Mouse (Mus musculus) heart, adult 11 months (tissue): Measurements from ENCODE around the gene Clpb.
A peak's percentile ranks its signal among the peaks of the same experiment; 100 is the strongest.
"Not testable (repeated sequence)": the region's sequence is repeated elsewhere in the genome, so short reads cannot be mapped to it uniquely, and the experiment has no call there.

Experiments used
- DNase-seq: peaks from one replicate; pipeline ENCODE4 v3.0.0; 2022

Gene Clpb

DNA sequence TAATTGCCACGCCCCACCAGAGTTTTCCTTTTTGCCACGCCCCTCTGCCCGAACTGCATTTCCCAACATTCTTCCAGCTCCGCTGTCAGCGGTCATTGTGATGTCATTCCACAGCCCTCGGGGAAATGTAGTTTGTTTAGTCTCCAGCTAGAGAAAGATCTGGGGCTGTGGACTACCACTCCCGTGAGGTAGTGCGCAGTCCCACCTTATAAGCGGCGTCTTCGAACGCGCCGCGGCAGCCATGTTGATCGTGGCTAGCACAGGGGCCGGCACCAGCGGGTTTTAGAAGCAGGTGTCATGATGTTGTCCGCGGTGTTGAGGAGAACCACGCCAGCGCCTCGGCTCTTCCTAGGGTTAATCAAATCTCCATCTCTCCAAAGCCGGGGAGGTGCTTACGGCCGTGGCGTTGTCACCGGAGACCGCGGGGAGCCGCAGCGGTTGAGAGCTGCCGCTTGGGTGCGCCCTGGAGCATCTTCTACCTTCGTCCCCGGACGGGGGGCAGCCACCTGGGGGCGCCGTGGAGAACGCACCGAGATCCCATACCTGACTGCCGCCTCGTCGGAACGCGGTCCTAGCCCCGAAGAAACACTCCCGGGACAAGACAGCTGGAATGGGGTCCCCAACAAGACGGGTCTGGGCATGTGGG is at the start of gene Clpb:
Gene Clpb, plus strand, starts transcription at position 120 of the 646 bp plus-strand sequence.
- DNase-seq, result peak; percentile 100

DNA sequence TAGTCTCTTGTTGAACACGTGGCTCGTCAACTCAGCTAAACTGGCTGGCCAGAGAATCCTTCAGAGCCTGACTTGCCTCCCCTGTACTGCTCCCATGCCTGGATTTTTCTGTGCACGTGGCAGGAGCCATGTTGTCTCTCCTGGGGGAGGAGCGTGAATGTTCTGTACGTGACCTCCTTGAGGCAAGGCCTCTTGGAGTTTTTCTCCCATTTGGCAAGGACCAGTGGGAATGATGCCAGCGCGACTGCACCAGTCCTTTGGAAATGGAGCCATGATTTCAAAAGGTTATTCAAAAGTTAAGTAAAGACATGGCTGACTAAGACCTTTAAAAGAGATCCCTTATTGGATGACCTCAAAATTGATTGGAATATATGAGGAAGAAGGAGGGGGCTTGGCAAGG is 48.0 kb upstream of the Clpb start:
- DNase-seq, result peak; percentile 84

DNA sequence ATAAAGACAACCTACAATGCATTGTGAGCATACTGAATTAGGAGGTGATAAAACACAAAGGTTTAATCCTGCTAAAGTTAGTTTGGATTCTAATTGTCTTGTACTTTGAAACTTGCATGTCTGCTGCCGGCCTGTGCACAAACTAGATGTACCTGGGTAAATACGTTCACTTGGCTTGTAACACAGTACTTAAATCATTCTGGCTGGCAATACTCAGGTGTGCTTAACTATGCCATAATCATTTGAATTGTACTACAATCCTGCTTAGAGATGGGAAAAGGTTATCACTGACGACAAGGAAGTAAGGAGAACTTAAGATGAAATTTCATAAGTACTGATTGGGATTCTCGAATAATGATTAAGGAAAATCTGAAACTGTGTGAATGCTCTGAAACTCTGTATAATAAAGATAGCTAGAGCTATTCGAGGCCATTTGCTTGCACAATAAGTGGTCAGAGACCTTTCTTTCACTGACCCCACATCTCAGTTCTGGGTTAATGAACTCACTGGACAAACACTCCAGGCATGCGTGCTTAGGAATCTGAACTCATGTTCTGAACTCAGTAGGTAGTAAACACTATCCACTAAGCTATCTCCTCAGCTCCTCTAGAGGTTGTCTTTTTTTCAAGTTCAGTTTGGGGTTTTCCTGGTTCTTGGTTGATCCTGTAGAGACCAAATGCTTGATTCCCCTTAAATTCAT is 47.1 kb upstream of the Clpb start:
- peak; percentile 30 for DNase-seq

DNA sequence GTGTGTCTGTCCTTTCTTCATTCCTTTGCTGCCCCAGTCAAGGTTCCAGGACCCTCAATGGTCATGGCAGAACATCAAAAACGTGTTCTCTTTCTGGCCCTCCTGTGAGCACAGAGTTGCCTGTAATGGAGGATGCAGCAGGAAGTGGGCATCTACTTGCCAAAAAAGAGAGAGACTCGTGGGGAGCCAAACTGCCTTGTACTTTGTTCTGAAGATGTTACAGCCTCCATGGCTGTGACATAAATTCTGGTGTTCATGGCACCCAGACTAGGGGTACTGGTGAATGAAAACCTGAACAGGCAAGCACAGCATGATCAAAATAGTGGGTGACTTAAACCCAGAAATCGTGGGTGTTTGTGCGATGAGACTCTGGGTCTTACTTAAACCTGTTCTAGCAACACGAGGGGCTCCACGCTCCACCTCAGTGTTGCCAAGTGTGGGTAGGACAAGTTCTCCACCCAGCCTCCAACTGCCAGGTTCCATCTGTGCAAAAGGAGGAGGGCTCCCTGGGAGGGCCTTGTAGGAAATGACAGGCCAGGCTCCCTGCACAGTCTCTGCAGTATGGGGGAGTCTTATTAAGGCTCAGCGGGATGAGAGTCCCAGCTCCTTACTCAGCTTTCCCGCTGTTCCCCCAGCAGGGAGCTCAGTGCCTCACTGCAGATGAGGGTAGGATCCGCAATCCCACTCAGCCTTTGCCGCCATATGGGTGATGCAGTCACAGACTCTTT is 45.8 kb upstream of the Clpb start:
- DNase-seq, result peak; percentile 74

DNA sequence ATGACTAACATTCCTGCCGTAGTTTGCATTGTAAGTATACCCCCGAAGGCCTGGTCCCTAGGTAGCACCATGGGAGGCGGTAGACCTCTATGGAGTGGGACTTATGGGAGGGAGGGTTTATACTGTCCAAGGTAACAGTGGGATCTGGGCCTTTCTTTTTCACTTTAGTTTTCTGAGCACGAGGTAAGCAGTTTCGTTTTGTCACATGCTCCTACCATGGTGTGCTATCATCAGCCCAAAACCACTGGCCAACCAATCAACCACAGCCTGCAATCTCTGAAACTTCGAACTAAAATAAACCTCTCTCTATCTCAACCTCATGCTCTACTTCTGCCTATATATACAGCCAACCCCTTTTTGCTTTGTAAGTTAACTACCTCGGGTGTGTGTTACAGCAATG is 45.2 kb upstream of the Clpb start:
- DNase-seq, result peak; percentile 23

DNA sequence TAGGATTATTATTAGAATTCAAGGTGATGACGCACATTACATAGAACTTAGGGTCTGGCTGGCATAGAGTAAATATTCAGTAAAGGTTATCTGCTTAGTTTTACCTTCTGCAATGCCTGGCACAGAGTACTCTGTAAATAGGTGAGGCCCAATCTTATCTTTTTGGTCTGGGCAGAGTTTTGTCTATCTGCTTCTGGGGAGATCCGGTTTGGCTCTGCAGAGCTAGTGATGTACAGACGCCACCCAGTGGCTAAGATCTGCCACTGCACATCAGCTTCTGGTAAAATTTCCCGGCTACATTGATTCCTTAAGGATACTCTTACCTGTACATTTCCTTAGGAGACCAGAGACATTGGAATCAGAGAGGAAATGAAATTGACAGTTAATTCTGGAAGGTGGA is 43.1 kb upstream of the Clpb start:
- peak; percentile 84 for DNase-seq

DNA sequence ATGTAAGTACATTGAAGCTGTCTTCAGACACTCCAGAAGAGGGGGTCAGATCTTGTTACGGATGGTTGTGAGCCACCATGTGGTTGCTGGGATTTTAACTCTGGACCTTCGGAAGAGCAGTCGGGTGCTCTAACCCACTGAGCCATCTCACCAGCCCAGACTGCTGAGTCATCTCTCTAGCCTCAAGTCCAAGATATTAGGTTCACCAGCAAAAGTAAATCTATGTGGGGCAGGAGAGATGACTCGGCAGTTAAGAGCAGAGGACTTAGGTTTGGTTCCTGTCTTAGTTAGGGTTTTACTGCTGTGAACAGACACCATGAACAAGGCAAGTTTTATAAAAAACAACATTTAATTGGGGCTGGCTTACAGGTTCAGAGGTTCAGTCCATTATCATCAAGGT is 41.6 kb upstream of the Clpb start:
- not testable (repeated sequence) for DNase-seq

DNA sequence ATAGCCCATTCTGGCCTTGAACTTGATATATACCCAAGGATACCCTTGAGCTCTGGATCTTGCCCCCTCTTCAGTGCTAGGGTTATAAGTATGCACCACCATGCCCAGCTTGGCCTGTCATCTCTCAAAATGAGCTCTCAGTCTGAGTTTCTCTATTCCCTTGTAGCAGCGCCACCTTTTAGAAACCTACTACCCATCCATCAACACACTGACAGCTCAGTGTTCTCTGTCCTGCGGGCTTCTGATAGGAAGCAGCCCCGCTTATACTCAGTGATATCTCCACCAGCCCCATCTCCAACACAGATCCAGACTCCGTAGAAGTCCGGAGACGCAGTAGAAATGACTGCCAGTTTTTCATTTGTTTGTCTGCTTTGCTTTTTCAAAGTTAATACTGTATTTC is 39.1 kb upstream of the Clpb start:
- peak; percentile 66 for DNase-seq

DNA sequence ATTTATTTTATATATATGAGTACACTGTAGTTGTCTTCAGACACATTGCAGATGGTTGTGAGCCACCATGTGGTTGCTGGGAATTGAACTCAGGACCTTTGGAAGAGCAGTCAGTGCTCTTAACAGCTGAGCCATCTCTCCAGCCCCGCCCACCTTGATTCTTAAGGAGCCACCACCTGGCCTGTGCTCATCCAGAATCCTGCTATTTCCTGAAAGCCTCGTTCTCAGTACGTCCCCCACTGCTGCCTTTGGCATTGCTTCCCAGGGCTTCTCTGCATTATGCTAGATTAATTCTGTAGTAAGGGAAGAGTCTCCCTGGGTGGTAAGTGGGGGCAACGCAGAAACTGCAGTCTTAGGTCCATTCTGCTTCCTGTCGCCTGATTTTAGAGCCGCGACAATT is 36.3 kb upstream of the Clpb start:
- DNase-seq, result peak; percentile 84

DNA sequence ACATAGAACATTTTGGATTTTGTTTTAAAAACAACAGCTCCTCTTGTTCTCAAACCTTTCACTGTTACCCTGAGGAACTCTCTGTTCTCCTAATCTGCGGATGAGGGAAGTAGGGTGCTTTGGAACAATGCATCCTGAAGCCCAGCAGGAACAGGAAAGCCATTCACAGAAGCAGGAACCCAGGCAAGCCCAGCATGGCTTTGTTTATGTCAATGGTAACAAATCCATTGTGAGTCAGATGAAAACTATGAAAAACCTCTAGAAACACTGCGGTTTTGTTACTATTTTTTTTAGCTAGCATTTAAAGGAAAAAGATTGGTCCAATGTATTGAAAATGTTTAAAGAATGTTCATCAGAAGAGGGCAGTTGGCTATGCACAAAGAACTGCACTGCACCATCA is 35.0 kb upstream of the Clpb start:
- peak; percentile 36 for DNase-seq

DNA sequence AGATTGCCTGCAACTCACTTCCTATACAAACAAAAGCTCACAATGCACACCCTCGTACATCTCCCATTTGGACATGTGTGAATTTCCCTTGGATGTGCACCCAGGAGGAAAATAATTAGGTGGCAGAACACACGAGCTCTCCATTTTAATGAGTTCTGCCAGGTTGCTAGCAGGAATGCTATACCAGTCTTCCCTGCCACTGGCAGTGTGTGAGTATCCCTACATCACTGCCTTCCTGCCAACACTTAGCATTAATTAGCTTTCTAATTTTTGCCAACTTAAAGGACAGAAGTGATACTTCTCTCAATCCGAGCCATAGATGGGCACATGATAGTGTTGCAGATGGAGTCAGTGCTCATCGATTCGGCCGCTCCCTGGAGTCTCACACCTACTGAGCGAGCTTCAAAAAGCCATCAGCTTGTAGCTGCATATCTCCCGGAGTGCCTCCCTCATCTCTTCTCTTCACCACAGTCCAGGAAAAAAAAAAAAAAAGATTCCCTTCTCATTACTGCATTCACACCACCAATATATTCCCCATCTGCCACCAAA is 29.7 kb upstream of the Clpb start:
- DNase-seq, result peak; percentile 61

DNA sequence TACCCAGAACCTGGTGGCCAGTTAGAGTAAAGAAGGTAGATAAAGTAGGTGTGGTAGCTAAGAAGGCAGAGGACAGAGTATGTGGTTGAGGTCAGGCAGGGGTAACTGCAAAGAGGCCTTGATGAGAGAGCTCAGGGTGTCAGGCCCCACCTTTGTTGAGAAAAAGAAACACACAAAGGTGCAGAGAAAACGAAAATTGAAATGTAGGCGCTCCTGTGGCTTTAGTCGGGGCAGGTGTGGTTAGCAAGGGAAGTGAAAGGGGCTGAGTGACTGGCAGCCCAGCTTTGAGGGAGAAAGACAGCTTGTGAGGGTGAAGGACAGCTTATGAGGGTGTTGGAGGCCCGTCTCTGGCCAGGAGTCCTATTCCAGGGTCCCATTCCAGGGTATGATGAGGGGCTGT is 28.9 kb upstream of the Clpb start:
- DNase-seq, result peak; percentile 76

DNA sequence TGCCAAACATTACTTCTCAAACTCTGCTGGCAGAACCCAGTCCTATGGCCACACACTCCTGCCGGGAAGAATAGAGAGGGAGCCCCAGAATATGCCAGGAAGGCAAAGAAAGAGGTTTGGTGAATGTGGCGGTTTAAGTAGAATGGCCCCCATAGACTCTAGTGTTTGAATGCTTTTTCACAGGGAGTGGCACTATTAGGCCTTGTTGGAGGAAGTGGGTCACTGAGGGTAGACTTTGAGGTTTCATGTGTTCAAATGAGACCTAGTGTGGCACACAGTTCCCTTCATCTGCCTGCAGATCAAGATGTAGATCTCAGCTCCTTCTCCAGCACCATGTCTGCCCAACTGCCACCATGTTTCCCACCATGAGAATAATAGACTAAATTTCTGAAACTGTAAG is 27.4 kb upstream of the Clpb start:
- DNase-seq, result peak; percentile 75

DNA sequence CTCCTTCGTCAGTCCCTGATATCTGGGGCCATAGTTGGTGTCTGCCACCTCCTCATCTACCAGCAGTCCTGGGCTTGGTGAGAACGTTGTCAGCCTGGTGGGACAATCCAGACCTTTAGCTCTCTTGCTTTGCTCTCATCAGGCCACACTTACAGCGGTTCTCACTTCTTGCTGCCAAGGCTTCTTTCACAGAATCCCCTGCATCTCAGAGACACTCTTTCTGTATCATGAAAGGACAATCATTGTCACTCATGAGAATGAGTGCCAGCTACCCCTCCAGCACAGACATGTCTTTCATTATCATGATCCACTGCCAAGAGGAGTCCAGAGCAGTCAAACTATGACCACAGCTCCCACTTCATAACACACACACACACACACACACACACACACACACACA is 19.6 kb upstream of the Clpb start:
- DNase-seq, result peak; percentile 35

DNA sequence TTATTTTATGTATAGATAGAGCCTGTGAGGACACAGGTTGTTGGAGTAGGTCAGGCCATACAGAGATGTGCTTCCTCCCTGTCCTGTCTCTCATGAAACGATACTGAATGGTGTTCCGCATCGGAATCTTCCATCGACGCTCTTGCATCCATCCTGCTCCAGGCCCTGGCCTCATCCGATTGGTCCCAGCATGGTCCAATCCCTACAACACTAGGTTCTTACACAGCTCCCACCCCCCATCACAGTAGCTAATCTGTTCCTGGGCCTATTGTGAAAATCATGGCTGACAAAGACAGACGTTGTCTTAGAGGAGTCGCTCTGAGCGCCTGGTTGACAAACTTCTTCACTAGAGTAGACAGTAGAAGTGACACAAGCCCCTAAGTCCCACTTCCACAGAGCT is 13.7 kb upstream of the Clpb start:
- no peak for DNase-seq

DNA sequence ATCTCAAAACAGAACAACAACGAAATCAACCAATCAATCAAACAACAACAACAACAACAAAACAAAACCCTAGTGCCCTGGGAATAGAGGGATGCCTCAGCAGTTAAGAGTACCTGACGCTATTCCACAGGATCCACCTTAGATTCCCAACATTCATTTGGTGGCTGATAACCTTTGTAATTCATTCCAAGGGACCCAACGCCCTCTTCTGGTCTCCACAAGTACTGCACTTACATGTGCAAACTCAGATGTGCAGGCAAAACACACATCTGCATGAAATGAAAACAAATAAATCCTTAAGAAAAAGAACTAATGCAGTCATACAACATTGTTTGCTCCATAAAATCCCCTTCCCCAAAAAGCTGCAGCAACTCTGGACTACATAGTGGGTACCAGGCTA is 12.9 kb upstream of the Clpb start:
- DNase-seq, result no peak

DNA sequence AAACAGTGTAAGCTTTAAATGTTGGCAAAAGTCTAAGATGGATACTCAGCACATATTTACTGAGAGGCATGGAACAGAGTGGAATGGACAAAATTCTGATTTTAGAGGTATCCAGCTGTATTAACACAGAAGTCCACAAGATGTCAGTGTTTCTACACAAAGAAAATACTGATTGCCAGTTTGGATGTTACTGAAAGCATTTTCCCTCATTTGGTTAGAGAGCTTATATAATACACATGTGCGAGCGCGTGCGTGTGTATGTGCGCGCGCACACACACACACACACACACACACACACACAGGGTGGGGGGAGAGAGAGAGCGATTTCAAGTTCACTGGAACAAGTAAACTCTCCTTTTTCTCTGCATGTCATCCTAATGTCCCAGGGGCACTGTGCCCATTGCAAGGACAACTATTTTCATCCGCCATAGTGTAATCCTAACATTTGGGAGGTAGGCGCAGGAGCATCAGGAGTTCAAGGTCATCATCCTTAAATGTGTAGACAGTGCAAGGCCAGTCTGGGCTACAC is 9.7 kb upstream of the Clpb start:
- DNase-seq, result no peak

DNA sequence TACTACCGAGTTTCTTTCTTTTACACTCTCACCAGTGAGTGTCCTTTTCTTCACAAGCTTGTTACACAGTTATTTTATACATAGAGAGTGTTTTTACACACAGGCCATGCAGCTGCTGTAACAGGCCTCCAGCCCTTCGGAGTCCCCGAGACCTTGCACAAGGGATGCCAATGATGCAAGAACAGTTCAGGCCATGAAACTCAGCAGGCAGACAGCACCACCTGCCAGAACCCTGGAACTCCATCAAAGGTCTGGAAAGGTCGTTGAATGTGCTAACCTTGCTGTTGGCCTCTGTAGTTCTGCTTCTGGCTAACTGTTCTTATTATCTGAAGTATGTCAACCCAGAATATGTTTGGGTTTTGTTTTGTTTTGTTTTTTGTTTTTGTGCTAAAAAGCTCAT is 8.5 kb upstream of the Clpb start:
- DNase-seq, result no peak

DNA sequence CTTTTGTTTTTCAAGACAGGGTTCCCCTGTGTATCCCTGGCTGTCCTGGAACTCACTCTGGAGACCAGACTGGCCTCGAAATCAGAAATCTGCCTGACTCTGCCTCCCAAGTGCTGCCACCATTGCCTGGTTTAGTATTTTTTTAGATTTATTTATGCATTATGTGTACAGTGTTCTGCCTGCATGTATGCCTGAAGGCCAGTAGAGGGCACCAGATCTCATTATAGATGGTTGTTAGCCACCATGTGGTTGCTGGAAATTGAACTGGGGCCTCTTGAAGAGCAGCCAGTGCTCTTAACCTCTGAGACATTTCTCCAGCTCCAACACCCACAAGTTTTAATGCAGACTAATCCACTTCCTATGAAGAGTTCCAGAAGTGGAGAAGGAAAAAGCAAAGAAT is 1.4 kb upstream of the Clpb start:
- DNase-seq, result no peak

DNA sequence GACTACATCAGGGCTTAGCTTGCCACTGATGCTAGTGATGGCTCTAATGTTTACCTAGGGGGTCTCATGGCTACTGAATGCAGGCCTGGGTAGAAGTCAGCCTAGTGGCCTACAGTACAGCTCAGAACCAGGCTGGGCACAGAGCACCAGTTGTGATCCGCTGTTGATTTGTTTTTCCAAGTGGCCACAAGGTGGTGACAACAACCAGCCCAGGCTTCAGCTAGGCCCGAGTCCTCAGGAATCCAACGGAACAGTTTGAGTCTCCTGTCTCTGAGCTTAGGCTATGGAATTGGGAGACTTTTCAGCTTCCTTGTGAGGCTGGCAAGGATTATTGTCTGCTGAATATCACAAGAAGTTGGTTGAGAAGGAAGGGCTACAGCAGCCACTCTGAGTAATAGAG is 3.1 kb downstream of the Clpb start:
- DNase-seq, result no peak

DNA sequence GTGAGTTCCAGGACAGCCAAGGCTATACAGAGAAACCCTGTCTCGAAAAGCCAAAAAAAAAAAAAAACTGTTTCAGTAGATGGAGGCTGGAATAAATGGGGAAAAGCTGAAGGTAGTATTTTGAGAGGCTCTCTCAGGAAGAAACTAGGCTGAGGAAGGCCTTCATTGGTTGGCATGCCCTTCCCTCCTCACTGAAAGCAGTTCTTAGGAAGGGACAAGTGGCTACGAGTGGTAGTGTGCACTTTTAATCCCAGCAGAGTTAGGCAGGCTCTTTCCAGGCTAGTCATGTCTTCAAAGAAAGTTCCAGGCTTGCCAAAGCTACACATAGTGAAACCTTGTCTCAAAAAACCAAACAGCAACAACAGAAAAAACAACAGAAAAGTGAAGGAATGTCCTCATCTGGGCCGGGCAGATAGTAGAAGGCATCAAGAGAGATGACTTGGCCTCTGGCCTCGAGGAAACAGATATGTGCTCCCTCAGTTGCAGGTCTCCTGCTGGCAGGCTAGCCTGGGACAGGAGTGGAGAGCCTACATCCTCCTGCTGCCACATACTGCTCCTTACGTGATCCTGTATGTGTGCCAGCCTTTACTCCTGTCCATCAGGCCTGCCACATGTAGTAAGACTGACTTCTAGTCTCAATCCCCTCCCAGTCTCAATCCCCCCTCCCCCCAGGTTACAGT is 8.3 kb downstream of the Clpb start:
- no peak for DNase-seq

DNA sequence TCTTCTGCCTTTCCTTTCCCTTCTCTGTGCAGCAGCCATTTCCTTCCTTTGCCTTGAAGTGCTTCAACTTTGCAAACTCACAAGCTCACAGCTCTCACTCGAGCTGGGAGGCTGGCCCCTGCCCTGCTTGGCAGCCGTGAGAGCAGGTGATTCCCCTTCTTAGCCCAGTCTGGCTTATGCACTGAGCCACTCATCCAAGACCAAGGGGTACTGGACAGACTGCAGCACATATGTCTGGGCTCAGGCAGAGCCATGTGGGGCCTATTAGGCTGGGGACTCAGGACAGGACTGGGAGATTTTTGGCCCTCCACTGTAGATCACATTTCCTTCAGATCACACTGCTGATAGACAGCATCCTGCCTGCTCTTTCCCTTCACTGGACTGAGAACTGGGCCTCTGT is 10.1 kb downstream of the Clpb start:
- peak; percentile 98 for DNase-seq
